Mouse (Mus musculus) stomach, postnatal 0 days (tissue): ENCODE measurements around the gene Cntnap2.

Experiments
- CTCF ChIP-seq: IDR thresholded peaks from 2 replicates; pipeline ENCODE4 v1.5.1; 2016; ENCODE audit warnings: antibody characterized with exemption, low read depth, mild to moderate bottlenecking, moderate library complexity
- EP300 ChIP-seq: optimal IDR thresholded peaks from 2 replicates; pipeline ENCODE3; 2016; ENCODE audit warnings: antibody characterized with exemption

GRCm38 (mm10) chr6:47318705-47319104 is 2259.5 kb downstream of the Cntnap2 start:
- TF ChIP-seq CTCF (no peak), EP300 (no peak)
